ENCODE assay signal across 8 mouse cellular contexts in the genomic region with DNA sequence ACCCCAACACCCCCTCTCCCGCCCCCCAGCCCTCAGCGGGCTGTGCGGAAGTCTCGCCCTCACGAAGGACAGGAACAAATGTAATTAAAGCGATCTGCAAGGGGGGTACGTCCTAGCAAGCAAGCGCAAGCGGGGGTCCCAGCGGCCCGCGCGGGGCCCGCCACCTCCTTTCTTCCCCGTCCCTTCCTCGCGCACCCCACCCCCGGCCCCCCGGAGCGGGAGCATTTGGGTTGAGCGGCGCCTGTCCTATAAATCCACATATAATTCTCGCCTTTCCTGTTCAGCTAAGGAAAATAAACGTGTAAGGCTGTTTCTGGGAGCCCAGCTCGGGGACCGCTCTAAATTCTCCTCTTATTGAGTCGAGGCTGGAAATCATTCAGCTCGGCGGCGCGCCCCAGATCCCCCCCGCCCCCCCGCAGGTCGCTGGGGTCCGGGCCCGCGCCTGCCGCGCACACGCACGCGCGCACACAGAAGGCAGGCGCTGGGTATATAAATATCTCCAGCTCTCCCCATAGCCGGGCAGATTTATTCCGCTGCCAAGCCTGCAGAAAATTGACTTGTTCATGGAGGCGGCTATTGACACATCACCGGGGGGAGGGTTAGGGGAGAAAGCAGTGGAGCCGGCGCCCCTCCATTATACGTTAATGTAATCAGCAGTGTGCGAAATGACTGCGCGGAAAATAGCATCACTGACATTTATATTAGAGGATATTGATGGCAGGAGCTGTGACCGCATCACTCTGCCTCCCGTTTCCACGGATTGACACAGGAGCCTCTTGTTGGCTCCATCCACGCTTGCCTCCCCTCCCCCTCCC.
A peak's percentile ranks its signal among the peaks of the same experiment; 100 is the strongest.
DNase-seq lines count a peak whose midpoint lies in the region; ATAC-seq and TF ChIP-seq lines count a peak whose summit lies in the region.

No protein-coding gene starts in this region.

- H3K27me3 ChIP-seq in testis, adult 2 months (ENCODE audit: control insufficient read depth, insufficient read depth, low read length), result peaks cover 2% of the 10 kb centered on the region
- H3K27me3 ChIP-seq in liver, embryonic 14.5 days (ENCODE audit: control insufficient read depth, insufficient read depth, low read length), result peaks cover 66% of the 10 kb centered on the region

- TF ChIP-seq POLR2A in testis, adult 2 months (IDR thresholded peaks at IDR 0.05; ENCODE audit: control insufficient read depth, low read depth, low read length), result no peak

- no peaks in the 10 kb centered on the region for H3K9me3 ChIP-seq in liver, embryonic 14.5 days (ENCODE audit: control insufficient read depth, low read length)

- H3K4me2 ChIP-seq in liver, embryonic 14.5 days (ENCODE audit: low read depth), result peak overlapping the region; percentile 56

- H3K4me1 ChIP-seq in testis, adult 2 months (ENCODE audit: control insufficient read depth, insufficient read depth, low read length), result peaks cover 6% of the 10 kb centered on the region
- H3K4me1 ChIP-seq in liver, embryonic 14.5 days (replicated peaks; ENCODE audit: control insufficient read depth in 2 of 2, insufficient read depth in 2 of 2, low read length in 1 of 2), result no peaks in the 10 kb centered on the region

- peak overlapping the region; percentile 27; the same call in 1 of the 2 replicates for H3K4me3 ChIP-seq in testis, adult 2 months (ENCODE audit: control insufficient read depth, low read depth, low read length)
- H3K4me3 ChIP-seq in liver, embryonic 14.5 days (ENCODE audit: insufficient read depth in 1 of 2, low read depth in 2 of 2, low read length in 2 of 2), result peak overlapping the region; percentile 19 to 29; a peak in 3 of 4 replicates

- no peak overlapping the region for H3K27ac ChIP-seq in testis, adult 2 months (ENCODE audit: control insufficient read depth, insufficient read depth, low read depth, low read length)
- no peak overlapping the region for H3K27ac ChIP-seq in liver, embryonic 14.5 days

- no peak for TF ChIP-seq CTCF in testis, adult 2 months (IDR thresholded peaks at IDR 0.05; ENCODE audit: control insufficient read depth, insufficient read depth, insufficient replicate concordance, low read depth, low read length)
- TF ChIP-seq CTCF in liver, embryonic 14.5 days (IDR thresholded peaks at IDR 0.05; ENCODE audit: low read depth), result no peak

- TF ChIP-seq EP300 in liver, embryonic 14.5 days (IDR thresholded peaks at IDR 0.05; ENCODE audit: low read depth), result no peak

- under 1% methylated on average over 57 of the region's 58 CpGs for WGBS in liver, embryonic 14.5 days (ENCODE audit: insufficient replicate concordance)

- no peak for DNase-seq in testis, postnatal 10 days (ENCODE audit: low spot score)
- peak; percentile 84 to 87 for DNase-seq in cerebellum, postnatal 25 days
- peak; percentile 42 for DNase-seq in gastrocnemius, postnatal 10 days
- DNase-seq in kidney, postnatal 4 days, result peak; percentile 46 to 62
- DNase-seq in liver, embryonic 14.5 days (ENCODE audit: low read depth in 3 of 3, low spot score in 3 of 3), result no peak
- DNase-seq in right cerebral cortex, postnatal 10 days (ENCODE audit: low spot score in 2 of 2), result peak; percentile 85 to 91

- H3K9ac ChIP-seq in liver, embryonic 14.5 days (replicated peaks), result no peak overlapping the region

- H3K36me3 ChIP-seq in testis, adult 2 months (ENCODE audit: control insufficient read depth, insufficient read depth, low read length), result no peaks in the 10 kb centered on the region
- no peaks in the 10 kb centered on the region for H3K36me3 ChIP-seq in liver, embryonic 14.5 days (replicated peaks; ENCODE audit: control insufficient read depth, insufficient read depth, low read depth)

- ATAC-seq in liver, embryonic 14.5 days (ENCODE audit: insufficient read depth), result no peak
- ATAC-seq in inflammation-experienced regulatory T-cells, adult 6 months, result no peak

Comparison
In these comparisons a context has a peak if more than half of its experiments do, and no peak if none do; other contexts are left out.
1. DNase-seq: peak in cerebellum, postnatal 25 days (2 of 2), gastrocnemius, postnatal 10 days (single experiment), kidney, postnatal 4 days (2 of 2) and right cerebral cortex, postnatal 10 days (2 of 2); none in testis, postnatal 10 days (single experiment) and liver, embryonic 14.5 days (0 of 3).